Mouse (Mus musculus): ENCODE results near the gene Lancl1.

GRCm38 (mm10) chr1:67022767-67023166, 15.9 kb downstream of the Lancl1 start:
- TF ChIP-seq POLR2AphosphoS2 (IDR thresholded peaks at IDR 0.05; ENCODE audit: insufficient read length, low read depth) (no peak), MYOG (IDR thresholded peaks at IDR 0.05; ENCODE audit: control insufficient read depth in 1 of 3, insufficient read depth in 1 of 3, insufficient read length in 2 of 3, low read depth in 2 of 3) (no peak), MAX (IDR thresholded peaks at IDR 0.05; ENCODE audit: low read depth) (no peak), POLR2A (IDR thresholded peaks at IDR 0.05; ENCODE audit: insufficient read length, low read depth) (no peak), CEBPB (IDR thresholded peaks at IDR 0.05; ENCODE audit: insufficient read depth, poor library complexity, severe bottlenecking) (no peak), E2F4 (IDR thresholded peaks at IDR 0.05; ENCODE audit: insufficient read depth) (no peak), USF1 (IDR thresholded peaks at IDR 0.05; ENCODE audit: low read depth) (no peak), TCF12 (IDR thresholded peaks at IDR 0.05; ENCODE audit: insufficient read depth, poor library complexity, severe bottlenecking) (no peak), SRF (IDR thresholded peaks at IDR 0.05; ENCODE audit: control insufficient read depth, insufficient read length, low read depth) (no peak)
